Mouse (Mus musculus): ENCODE results near the gene Gpr87.

Gpr87 gene

DNA sequence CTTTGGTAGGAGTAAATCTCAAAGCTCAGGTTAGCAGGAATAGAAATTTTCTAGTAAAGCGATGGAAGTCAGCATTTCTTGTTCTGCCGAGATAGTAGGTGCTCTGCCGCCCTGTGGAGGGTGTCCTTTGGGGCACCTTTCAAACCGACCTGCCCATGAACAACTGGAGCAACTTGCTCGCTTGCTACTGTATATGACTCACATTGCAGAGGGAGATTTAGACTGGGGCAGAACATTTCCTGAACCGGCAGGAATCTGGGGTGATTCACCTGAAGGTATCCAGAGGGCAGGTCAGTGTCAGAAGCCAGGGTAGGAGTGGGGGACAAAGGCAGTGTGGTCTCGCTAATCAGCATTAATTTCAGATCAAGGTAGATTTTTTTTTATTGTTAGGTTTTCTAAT, at the start of gene Gpr87:
Gene Gpr87 (minus strand): TSS at position 167 of the 400 bp plus-strand sequence.
- in situ Hi-C loops (cut with MboI): loop anchor here (25.0 kb wide), 1 partner anchor 542 kb away; the partner anchor contains the start of gene Gm5538

DNA sequence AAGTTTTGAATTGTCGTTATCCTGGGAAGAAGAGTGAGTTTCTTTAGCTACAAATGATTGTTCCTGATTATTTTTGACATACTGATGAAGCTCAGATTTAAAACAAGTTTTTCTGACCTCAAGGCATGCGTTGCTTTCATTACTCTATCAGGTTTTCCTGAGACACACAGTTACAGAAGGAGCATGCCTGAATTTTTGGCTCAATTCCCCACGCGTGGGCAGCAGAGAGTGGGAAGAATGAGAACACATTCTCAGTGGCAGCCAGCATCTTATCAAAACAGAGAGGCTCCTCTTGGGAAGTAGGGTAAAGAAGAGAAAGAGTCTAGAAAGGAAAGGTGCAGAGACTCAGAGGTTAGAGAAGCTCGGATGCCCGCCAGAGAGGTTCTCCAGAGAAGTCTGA, 48.5 kb upstream of the Gpr87 start:
- in situ Hi-C loops (cut with MboI): no loop called here

DNA sequence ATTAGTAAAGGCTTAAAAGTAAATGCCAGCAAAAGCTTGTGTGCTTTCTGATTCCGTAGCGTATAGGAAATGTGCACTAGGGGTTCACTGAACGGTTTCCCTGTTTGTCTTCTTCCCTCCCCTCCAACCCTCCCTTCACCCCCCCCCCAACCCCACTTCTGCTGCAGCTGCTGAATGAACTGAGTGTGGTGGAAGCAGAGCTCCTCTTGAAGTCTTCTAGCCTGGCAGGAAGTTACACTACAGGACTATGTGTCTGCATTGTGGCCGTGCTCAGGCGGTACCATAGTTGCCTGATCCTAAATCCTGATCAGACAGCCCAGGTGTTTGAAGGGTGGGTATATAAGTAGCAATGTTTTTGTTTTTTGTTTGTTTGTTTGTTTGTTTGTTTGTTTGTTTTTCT, 40.0 kb upstream of the Gpr87 start:
- in situ Hi-C loops (cut with MboI): no loop called here

DNA sequence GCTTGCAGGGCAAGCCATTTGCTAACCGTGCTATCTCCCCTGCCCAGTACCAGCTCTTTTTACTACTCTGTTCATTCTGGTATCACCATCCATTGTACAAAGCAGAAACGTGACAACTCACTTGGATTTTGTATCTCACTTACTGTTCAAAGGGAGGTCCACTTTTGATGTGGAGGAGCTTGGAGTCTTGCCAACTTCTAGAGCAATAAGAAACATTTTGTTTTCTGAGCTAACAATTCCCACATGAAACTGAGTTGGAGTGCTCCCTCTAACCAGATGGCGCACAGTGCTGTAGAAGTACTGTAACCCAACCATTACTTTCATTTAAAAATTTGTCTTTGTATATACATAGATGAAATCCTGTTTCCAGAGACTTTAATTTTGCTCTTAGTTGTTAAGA, 36.0 kb upstream of the Gpr87 start:
- in situ Hi-C loops (cut with MboI): no loop called here

DNA sequence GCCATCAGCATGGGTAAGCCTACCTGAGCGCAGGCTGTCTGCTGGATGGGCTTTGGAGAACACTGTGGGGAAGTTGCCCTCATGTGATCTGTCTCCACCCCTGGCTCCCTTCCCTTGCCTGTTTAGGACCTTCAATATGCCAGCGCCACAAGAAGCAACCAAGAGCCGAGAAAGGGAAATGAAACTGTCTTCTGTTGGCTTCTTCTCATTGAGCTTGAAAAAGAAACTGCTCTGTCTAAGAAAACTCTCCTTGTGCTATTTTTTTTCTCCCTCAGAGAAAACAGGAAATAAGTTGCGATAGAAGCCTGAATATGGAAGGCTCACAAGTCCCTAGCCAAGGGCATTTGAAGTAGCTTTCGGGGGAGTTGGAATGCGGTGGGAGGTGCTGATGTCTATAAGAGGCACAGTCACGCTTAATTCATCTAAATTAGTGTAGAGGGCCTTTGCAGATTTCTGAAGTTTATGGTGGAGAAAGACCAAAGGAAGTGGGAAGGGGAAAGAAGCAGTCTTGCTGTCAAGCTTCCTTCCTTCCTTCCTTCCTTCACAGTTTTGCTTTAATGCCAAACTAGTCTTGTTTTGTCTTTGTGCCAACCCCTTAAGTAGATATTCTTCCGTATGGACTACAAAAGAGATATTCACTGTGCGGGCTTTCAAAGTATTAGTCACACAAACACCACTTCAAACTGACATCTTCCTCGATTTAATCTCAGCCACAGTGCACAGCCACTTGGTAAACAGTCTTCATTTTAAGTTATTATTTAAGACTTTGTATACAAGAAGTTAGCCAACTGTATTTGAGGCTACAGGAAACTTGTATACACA, 34.0 kb upstream of the Gpr87 start:
- in situ Hi-C loops (cut with MboI): no loop called here

DNA sequence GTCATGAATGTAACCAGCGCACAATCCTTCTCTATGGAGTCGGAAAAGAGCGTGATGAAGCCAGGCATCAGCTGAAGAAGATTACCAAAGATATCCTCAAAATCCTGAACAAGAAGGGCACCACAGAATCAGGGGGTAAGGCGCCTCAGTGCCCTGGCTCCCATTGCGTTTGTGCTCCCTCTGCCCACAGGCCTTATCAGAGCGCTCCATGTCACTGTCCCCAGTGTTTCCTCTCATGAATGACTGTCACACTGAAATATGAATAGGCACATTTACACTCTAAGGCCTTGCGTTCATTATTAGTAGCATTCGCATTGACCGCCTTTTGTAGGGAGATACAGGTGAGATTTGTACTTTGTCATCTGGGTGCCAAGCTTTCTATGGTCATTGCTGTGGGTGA, 32.8 kb upstream of the Gpr87 start:
- in situ Hi-C loops (cut with MboI): no loop called here

DNA sequence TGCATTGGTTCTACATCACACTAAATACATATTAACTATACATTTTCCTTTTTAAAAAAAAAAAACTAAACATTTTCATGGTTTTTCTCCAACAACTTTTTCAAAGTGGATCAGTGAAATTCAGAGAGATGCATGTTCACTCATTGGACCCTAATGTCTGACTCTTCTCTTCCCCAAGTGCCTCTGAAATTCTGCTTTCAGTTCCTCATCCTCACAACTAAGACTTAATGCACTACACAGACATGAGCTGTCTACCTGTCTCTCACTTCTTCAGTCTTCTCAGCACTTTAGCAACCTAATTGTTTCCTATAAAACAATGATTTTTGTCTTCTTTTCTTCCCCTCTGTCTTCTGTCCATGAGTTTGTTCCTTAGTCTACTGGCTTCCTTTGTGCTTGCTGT, 30.5 kb upstream of the Gpr87 start:
- in situ Hi-C loops (cut with MboI): no loop called here

DNA sequence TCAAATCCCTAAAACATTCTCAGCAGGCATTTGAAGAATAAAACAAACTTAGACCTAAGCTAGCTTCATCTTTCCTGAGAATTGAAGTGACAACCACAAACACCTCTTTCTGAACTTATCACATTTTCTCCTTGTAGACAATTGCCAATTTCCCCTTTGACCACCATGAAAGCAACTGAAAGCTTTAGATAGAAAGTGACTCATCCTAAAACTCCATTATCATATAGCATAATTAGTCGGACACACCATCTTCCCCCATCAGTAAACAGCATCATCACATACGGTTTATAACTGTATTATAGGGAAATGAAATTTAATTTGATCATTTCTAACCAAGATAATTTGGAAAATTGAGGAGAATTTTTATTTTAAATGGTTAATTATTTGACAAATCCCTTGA, 27.4 kb upstream of the Gpr87 start:
- in situ Hi-C loops (cut with MboI): no loop called here

DNA sequence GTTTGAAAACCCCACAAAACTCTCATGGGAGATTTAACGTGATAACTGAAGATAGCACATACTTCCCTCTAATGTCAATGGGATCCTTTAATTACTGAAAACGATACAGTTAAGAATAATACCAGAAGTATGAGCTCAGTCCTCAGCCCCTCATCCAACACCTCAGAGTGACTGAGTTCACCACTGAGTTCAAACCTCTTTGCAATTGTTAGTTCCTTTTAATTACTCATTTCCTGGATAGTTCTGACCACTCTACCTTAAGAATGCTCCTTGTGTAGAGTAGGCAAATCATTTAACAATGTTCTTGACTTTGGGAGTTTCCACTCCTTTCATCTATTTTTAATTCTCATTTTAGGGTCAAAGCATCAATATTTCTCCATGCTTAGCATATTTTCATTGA, 24.4 kb upstream of the Gpr87 start:
- in situ Hi-C loops (cut with MboI): no loop called here

DNA sequence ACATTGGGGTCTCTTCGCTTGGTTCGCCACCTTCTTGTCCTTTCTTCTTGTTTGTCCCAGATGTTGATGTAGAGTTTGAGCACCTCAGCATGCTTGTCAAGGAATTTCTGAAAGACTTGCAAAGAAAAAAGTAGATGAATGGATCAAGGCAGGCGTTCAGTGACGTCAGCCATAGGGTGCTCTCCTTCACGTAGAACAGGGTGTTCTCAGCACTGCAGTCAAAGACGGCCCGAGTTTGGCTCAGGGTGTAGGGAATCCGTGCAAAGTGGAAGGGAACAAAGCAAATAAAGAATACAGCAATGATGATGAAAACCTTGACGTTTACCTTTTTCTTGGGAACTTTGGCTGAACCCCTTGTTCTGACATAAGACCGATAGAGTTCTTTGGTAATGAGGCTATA, 22.3 kb upstream of the Gpr87 start:
- in situ Hi-C loops (cut with MboI): no loop called here

DNA sequence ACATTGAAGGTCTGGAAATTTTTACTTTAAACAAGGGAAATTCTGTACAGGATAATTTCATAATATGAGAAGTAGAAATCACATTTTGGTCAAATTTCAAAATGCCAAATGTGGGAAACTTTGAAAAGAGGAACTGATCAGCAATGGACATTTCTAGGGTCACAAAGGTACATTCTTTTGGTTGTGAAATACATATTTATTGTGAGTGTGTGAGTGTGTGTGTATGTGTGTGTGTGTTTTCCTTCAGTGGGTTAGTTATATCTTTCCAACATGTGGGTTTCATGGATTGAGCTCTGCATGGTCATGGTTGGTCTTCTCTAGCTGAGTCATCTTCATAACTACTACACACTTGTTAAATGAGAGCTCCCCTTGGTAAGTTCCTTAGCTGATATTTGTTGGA, 17.5 kb upstream of the Gpr87 start:
- in situ Hi-C loops (cut with MboI): no loop called here

DNA sequence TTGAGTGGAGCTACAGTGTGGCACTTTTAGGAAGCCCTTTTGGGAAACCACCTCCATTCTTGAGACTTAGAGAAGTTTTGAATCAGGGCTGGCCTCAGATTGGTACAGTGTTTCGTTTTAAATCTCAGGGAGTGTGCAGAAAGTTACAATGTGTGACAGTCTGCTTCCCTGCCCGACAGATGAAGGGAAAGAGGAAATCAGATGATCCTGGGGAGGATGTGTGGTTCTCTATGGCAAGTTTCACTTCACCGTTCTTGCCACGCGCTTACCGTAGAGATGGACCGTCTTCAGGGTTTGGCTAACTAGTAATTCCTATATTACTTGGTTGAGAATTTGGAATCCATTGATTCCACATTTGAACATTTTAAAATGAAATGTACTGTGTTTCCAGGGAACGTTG, 16.9 kb upstream of the Gpr87 start:
- in situ Hi-C loops (cut with MboI): no loop called here

DNA sequence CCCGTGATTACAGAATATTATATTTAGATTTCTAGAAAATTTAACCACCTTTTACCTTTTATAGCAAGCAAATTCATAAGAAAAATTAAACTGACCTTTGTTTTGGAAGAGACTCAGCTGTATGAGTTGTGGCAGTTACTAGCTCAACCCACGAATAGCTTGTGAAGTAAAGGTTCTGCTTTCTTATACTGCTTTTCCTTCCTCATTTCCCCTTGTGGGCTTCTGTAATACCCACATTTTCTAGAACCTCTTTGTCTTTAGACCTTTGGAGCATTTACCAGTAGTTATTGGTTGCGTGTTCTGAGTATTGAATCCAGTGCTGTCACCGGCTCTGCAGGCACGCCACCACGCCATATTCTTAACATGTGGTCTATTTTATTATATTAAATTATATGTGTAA, 15.8 kb upstream of the Gpr87 start, which contains the start of gene P2ry13:
Gene P2ry13 (minus strand): TSS at position 156 of the 400 bp plus-strand sequence.
- in situ Hi-C loops (cut with MboI): no loop called here

DNA sequence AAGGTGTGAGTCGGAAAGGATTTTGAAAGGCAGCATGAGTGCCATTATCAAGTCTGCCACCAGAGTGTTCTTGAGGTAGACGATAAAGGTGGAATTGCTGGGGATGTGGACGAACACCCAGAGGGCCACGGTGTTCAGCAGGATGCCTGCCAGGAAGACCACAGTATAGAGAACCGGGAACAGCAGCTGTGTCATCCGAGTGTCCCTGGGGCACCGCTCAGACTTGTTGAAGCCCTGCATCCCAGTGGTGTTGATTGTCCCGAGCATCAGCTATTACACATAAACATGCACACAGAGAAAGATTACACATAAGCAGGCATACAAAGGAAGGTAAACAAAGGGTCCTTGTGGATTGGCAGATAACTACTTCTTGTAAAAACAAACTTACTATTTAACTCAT, 15.2 kb upstream of the Gpr87 start:
- in situ Hi-C loops (cut with MboI): no loop called here

DNA sequence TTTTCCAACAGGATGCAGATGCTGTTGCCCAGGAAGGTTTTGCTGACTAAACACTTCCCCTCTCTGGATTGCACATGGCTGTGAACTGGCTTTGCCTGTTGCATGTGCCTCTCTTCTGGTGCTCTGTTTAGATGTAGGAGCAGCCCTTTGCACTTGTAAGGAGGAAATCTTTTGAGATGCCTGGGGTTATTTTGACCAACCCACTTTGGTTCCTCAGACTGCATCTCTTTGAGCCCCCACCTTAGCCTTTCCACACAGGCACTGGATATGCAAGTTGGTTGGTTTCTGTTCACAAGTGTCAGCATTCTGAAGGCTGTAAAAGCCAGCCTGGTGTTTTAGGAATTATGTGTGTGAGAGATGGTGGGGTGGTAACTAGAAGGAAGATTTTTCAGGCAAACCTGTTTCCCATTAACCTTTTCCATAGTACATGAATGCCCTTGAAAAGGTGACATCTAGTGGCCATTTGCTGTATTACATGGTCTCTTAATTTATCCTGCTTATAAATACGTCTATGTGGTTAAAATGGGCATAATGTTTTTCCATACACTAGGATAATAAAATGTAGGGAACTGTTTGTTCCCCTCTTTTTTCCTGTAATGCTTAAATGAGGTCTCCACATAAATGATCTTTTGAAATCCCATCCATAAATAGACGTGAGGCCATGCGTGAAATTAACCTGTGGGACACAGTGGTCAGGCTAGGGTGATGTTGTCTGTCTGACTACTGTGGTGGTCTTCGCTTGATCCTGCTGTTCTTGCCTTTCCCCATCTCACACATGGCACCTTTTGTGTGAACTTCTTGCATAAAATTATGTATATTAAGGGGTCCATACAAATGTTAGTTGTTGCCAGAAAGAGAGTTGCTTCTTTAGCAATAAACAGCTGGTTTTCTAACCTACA, 14.0 kb upstream of the Gpr87 start:
- in situ Hi-C loops (cut with MboI): no loop called here

DNA sequence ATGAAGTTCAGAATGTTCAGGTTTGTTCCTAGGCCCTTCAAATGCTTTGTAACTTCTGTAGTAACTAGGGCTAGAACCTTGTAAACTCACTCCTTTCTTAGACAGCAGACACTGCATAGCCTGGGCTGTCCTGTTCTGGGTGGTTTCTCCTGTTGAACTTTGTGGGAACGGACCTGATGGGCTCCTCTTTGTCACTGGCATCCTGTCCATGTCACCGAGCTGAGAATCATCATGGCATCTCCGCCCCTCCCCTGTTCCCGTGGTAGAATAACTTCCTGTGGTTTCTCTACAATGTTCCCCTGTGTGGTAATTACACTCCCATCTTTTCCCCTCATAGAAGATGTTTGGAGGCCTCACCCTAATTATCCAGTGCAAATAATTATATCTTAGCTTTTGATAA, 11.0 kb upstream of the Gpr87 start:
- in situ Hi-C loops (cut with MboI): no loop called here

DNA sequence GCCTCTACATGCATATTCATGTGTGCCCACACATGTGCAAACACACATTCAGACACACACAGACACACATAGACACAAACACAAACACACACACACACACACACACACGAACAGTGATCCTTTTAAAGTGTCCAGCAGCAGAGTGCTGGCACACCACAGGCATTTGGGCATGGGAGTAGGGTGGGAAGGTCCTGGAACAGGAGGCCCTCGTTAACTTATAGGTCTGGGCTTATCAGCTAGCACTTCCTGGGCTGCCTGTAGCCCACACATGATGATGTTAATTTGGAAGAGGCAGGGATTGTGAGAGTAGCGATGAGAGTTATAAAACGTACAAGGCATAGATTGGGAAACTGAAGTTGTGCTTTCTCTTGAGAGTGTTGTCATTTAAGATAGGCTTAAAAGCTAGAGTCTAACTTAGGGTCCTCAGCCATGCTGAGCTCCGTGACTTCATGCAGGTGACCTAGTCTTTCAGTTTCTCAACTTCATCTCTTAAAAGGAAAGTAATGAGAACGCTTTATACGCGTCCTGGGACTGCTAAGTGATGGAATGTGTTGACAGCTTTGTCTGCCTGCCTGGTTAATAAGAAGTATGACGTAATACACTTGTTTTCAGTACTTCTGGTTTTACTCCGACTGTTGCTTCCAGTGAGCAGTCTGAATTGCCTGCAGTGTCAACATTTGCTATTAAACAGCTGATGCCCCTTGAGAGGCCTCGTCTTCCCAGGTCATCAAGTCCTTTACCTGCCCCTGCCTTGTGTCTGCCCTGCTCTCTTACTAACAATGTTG, 10.0 kb upstream of the Gpr87 start:
- in situ Hi-C loops (cut with MboI): no loop called here

DNA sequence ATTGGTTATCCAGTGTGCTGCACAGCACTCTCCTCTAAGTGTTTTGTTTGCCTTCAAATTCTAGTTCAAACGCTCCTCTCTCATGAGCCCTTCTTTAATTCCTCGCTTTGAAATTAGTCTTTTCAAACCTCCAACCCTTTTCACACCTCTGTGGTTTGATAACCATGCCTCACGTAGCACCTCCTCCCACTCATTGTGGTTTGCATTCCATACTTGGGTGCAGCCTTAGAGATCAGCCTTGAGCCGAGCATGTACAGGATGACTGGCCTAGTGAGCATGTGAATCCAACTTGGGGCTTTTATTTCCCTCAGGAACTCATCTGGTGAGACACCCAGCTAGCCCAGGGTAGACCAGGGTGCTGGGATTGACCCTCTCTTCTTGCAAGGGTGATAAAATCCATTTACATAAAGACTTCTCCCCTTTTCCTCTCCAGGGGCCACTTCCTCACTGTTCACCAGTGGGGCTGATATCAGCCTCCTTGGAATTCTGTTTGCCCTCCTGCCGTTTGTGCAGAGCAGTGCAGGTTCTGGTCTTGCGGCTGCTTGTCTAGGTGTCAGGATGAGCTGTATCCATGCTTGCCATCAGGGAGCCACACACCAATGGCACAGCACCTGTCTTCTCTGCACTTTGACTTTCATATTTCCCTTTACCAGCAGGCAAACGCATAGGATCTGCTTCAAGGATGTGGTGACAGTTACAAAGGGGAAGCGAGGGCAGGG, 9.1 kb upstream of the Gpr87 start:
- in situ Hi-C loops (cut with MboI): no loop called here

DNA sequence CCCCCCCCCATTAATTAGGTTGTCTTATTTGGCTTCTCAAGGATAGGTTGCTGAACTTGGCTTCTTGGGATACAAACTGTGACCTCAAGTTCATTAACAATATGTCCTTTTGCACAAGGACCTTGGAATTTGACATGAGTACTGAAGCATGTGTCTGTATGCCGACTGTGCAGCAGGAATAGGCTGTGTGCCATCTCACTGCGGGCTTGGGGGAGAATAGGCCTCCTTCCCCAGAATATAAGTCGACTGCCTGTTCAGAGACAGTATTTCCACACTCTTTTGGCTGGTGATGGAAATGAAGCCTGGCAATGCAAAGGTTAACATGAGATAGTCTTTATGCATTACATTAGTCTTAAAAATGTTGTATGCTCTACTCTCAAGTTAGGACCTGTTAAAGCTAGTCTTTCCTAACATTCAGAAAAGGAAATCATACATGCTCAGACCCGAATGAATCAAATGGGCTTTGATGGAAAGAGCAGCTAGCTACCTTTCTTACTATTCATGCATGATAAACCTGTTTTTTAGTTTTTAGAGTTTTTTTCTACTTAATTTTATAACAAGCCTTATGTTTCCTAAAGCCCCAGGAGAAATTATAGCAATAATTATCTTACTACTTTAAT, 2.5 kb upstream of the Gpr87 start:
- in situ Hi-C loops (cut with MboI): loop anchor here (25.0 kb wide), 1 partner anchor 540 kb away; the partner anchor contains the start of gene Gm5538

DNA sequence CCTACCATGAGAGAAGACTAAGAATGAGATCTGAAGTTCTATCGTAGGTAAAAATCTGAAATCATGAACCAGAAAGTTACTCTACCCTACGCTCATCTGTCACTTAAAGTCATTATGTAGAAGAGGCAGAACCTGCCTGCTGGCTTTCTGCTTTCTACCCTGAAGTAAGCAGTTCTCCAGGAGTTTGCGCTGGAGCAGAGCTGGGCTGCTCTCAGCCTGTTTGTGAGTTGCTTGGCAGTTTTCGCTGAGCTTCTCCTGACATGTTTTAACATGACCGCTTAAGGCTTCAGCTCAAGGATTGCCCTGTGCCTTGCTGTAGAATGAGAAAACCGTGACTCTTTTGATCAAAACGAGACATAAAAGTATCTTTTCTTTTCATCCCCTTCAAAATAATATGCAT, 805 bp downstream of the Gpr87 start:
- in situ Hi-C loops (cut with MboI): loop anchor here (25.0 kb wide), 1 partner anchor 543 kb away; the partner anchor contains the start of gene Gm5538

DNA sequence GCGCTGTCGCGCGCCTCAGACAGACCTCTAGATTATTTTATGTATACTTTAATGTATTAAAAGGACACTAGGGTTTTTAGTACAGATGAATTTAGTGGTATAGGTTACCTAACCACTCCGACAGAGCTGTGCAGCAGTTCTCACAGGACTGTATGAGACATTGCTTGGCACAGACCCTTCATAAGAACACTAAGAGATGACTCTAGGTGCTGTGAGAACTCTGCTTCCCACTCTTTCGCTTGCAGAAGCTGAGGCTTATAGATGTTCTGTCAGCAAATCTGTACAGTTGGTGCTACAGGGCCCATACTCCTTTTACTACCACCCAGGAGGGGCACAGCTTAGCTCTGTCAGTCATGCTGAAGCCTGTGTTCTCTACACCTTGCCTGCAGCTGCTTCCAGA, 3.2 kb downstream of the Gpr87 start:
- in situ Hi-C loops (cut with MboI): loop anchor here (25.0 kb wide), 1 partner anchor 546 kb away; the partner anchor contains the start of gene Gm5538

Measured in mature B cell (primary cell).